Mouse (Mus musculus) forebrain, postnatal 0 days (tissue): ENCODE measurements at regions not wholly inside any gene's neighbourhood (a gene's known extent, or its start where the extent isn't known, plus 50 kb on each side); places are given as distances from the start of the nearest gene placed in this dataset.

Source experiments
- ATAC-seq: fragments of 200-750 bp; cut with Nextera tagmentation; 2 replicates; pipeline ENCODE4 v1.8.0; 2017; ENCODE audit warnings: mild to moderate bottlenecking, moderate library complexity
- DNase-seq: peaks from one replicate; pipeline ENCODE4 v3.0.0-alpha.2; 2015
- H3K27ac ChIP-seq: fragments of 300-500 bp; sonication (generic); 2 replicates; pipeline ENCODE4 v1.5.1; 2014; ENCODE audit warnings: low read depth, mild to moderate bottlenecking, antibody characterized with exemption, low read length, moderate library complexity, mixed read lengths
- H3K27me3 ChIP-seq: fragments of 300-500 bp; sonication (generic); 2 replicates; pipeline ENCODE4 v1.6.1; 2014; ENCODE audit warnings: mild to moderate bottlenecking, low read length, mixed read lengths; ENCODE audit not compliant: insufficient read depth
- H3K36me3 ChIP-seq: fragments of 300-500 bp; sonication (generic); 2 replicates; pipeline ENCODE4 v1.6.1; 2014; ENCODE audit warnings: mild to moderate bottlenecking, moderate library complexity; ENCODE audit not compliant: insufficient read depth
- H3K4me1 ChIP-seq: fragments of 300-500 bp; sonication (generic); 2 replicates; pipeline ENCODE4 v1.6.1; 2014; ENCODE audit warnings: antibody characterized with exemption; ENCODE audit not compliant: insufficient read depth
- H3K4me2 ChIP-seq: fragments of 300-500 bp; sonication (generic); 2 replicates; pipeline ENCODE4 v1.6.1; 2014; ENCODE audit warnings: low read depth, mild to moderate bottlenecking, moderate library complexity
- H3K4me3 ChIP-seq: fragments of 300-500 bp; sonication (generic); 2 replicates; pipeline ENCODE4 v1.5.1; 2014; ENCODE audit warnings: low read depth, low read length, mixed read lengths
- H3K9ac ChIP-seq: fragments of 300-500 bp; sonication (generic); 2 replicates; pipeline ENCODE4 v1.6.1; 2014; ENCODE audit warnings: mild to moderate bottlenecking
- H3K9me3 ChIP-seq: fragments of 300-500 bp; sonication (generic); 2 replicates; pipeline ENCODE4 v1.6.1; 2016; ENCODE audit warnings: low read length
- CTCF ChIP-seq: sonication (generic); IDR thresholded peaks from 2 replicates; pipeline ENCODE4 v1.5.1; 2016; ENCODE audit warnings: antibody characterized with exemption, control low read depth, low read depth
- WGBS: fragments of 180-500 bp; shearing (Covaris S2); extraction: QIAGEN DNeasy Blood & Tissue Kit; methylation state at CpG from one replicate; pipeline ENCODE4 v1.1.7; 2014; 5-methylcytosine and 5-hydroxymethylcytosine counted together

GRCm38 (mm10) chr2:160256251-160256650 is 77.7 kb downstream of the Gm826 start:
- ATAC-seq, result no peak
- Histone ChIP-seq H3K4me3 (no peak overlapping the region), H3K4me2 (no peak overlapping the region), H3K27me3 (no peaks in the 10 kb centered on the region), H3K4me1 (no peaks in the 10 kb centered on the region), H3K36me3 (no peaks in the 10 kb centered on the region), H3K9ac (no peak overlapping the region), H3K27ac (no peak overlapping the region), H3K9me3 (no peaks in the 10 kb centered on the region)
- DNase-seq, result no peak
- WGBS, result 87% methylated on average over 7 of the region's 7 CpGs
- no peak for TF ChIP-seq CTCF

GRCm38 (mm10) chr2:160250228-160250627 is 83.7 kb downstream of the Gm826 start:
- DNase-seq, result no peak

GRCm38 (mm10) chr2:160249104-160250093 is 84.6 kb downstream of the Gm826 start:
- no peak for TF ChIP-seq CTCF
- no peak overlapping the region for H3K4me3 ChIP-seq
- 57% methylated on average over 9 of the region's 9 CpGs for WGBS
- no peak overlapping the region for H3K27ac ChIP-seq
- ATAC-seq (no peak), DNase-seq (no peak)
- H3K36me3 ChIP-seq, result no peaks in the 10 kb centered on the region
- no peaks in the 10 kb centered on the region for H3K4me1 ChIP-seq
- H3K9me3 ChIP-seq, result no peaks in the 10 kb centered on the region
- no peaks in the 10 kb centered on the region for H3K27me3 ChIP-seq
- no peak overlapping the region for H3K4me2 ChIP-seq
- no peak overlapping the region for H3K9ac ChIP-seq

More at GRCm38 (mm10) chr2:160250228-160250627, 83.7 kb downstream of the Gm826 start:
- TF ChIP-seq CTCF, result no peak
- no peaks in the 10 kb centered on the region for H3K36me3 ChIP-seq
- no peak overlapping the region for H3K9ac ChIP-seq
- WGBS, result 88% methylated on average over 3 of the region's 3 CpGs
- H3K4me2 ChIP-seq, result no peak overlapping the region
- no peaks in the 10 kb centered on the region for H3K9me3 ChIP-seq
- ATAC-seq, result no peak
- no peaks in the 10 kb centered on the region for H3K4me1 ChIP-seq
- H3K27ac ChIP-seq, result no peak overlapping the region
- H3K4me3 ChIP-seq, result no peak overlapping the region
- H3K27me3 ChIP-seq, result no peaks in the 10 kb centered on the region

- Histone ChIP-seq H3K4me1 (no peaks in the 10 kb centered on the region), H3K27ac (no peak overlapping the region), H3K27me3 (no peaks in the 10 kb centered on the region), H3K4me3 (no peak overlapping the region), H3K36me3 (no peaks in the 10 kb centered on the region), H3K9me3 (no peaks in the 10 kb centered on the region), H3K4me2 (no peak overlapping the region), H3K9ac (no peak overlapping the region)
- DNase-seq, result no peak
- TF ChIP-seq CTCF, result no peak
- 95% methylated on average over 6 of the region's 6 CpGs for WGBS
- ATAC-seq, result no peak
Measured at GRCm38 (mm10) chr2:160247286-160247685, 86.7 kb downstream of the Gm826 start.

GRCm38 (mm10) chr2:160246356-160246755 is 87.6 kb downstream of the Gm826 start:
- H3K9me3 ChIP-seq, result no peaks in the 10 kb centered on the region
- H3K27ac ChIP-seq, result no peak overlapping the region
- H3K9ac ChIP-seq, result no peak overlapping the region
- no peak for ATAC-seq
- no peak overlapping the region for H3K4me3 ChIP-seq
- no peak overlapping the region for H3K4me2 ChIP-seq
- DNase-seq, result no peak
- TF ChIP-seq CTCF, result no peak
- no peaks in the 10 kb centered on the region for H3K27me3 ChIP-seq
- no peaks in the 10 kb centered on the region for H3K4me1 ChIP-seq
- 66% methylated on average over 1 of the region's 1 CpGs for WGBS
- no peaks in the 10 kb centered on the region for H3K36me3 ChIP-seq

GRCm38 (mm10) chr2:160244866-160245265 is 89.1 kb downstream of the Gm826 start:
- Histone ChIP-seq H3K36me3 (no peaks in the 10 kb centered on the region), H3K27ac (no peak overlapping the region), H3K4me2 (no peak overlapping the region), H3K4me1 (no peaks in the 10 kb centered on the region), H3K4me3 (no peak overlapping the region), H3K27me3 (no peaks in the 10 kb centered on the region), H3K9me3 (no peaks in the 10 kb centered on the region), H3K9ac (no peak overlapping the region)
- no peak for TF ChIP-seq CTCF
- WGBS, result 7% methylated on average over 7 of the region's 7 CpGs
- DNase-seq (peak; percentile 25), ATAC-seq (peak; percentile 29; the same call in 1 of the 2 replicates)

- no peak for ATAC-seq
- TF ChIP-seq CTCF, result no peak
Measured at GRCm38 (mm10) chr2:160240531-160241379, 93.2 kb downstream of the Gm826 start.

More at GRCm38 (mm10) chr2:160240531-160241379, 93.2 kb downstream of the Gm826 start:
- Histone ChIP-seq H3K4me3 (no peak overlapping the region), H3K4me2 (no peak overlapping the region), H3K9me3 (no peaks in the 10 kb centered on the region), H3K27me3 (no peaks in the 10 kb centered on the region), H3K36me3 (no peaks in the 10 kb centered on the region), H3K4me1 (no peaks in the 10 kb centered on the region), H3K27ac (no peak overlapping the region), H3K9ac (no peak overlapping the region)
- WGBS, result 85% methylated on average over 12 of the region's 12 CpGs
- DNase-seq, result no peak
